Mouse (Mus musculus): ENCODE measurements at regions not wholly inside any gene's neighbourhood (a gene's known extent, or its start where the extent isn't known, plus 50 kb on each side); places are given as distances from the start of the nearest gene placed in this dataset.

DNA sequence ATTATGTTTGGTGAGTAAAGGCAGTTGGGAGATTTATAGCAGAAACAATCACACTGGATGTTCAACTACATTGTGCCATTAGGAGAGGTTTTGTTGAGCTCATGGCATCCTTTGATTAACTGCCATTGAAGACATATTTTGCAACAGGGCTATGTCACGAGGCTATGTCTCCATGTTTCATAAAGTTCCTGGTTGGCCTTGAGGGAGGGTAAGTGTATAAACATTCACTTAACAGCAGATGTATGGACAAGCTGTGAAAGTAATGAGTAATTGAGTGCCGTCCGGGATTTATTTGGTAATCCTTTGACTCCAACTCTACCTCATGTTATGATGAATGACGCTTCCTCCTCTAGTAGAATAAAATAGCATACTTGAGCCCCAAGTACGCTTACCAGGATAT lies 225.0 kb downstream of the Pcdh10 start:
- no peak for TF ChIP-seq CTCF (IDR thresholded peaks at IDR 0.05; ENCODE audit: low read depth, low read length)
- TF ChIP-seq POLR2A (IDR thresholded peaks at IDR 0.05; ENCODE audit: insufficient read depth, low read length) = no peak
- TF ChIP-seq EP300 (IDR thresholded peaks at IDR 0.05; ENCODE audit: insufficient read depth, low read depth, low read length) = no peak
